Mouse (Mus musculus) lung, adult 2 months (tissue): ENCODE measurements around the gene Megf8.

ENCODE experiments used
- CTCF ChIP-seq: fragments of 200-500 bp; IDR thresholded peaks from 2 replicates; pipeline ENCODE4 v1.5.1; 2011; ENCODE audit warnings: mild to moderate bottlenecking, low read length, control low read depth; ENCODE audit not compliant: insufficient read depth
- POLR2A ChIP-seq: fragments of 200-500 bp; IDR thresholded peaks from 2 replicates; pipeline ENCODE4 v1.6.1; 2011; ENCODE audit warnings: low read depth, mild to moderate bottlenecking, control low read depth, low read length, borderline replicate concordance; ENCODE audit errors: extremely low read depth

GRCm38 (mm10) chr7:25273259-25274241 is 43.4 kb upstream of the Megf8 start:
- no peak for TF ChIP-seq CTCF
- no peak for TF ChIP-seq POLR2A
